Mouse (Mus musculus): ENCODE data around the gene C2cd4d.

GRCm38 (mm10) chr3:94402451-94402850 lies 40.2 kb downstream of the C2cd4d start:
- TF ChIP-seq CTCF (IDR thresholded peaks at IDR 0.05; ENCODE audit: insufficient read depth, low read depth, low read length) (no peak), POLR2A (IDR thresholded peaks at IDR 0.05; ENCODE audit: insufficient read depth, low read depth, low read length) (no peak)

All from olfactory bulb, adult 2 months (tissue).